Comparison of ENCODE assay signal across 8 mouse cellular contexts in genomic region chr2:18392331-18393021, GRCm38 (mm10). TPM values are rescaled to one million over a fixed set of nuclear protein-coding genes. Genes with fewer than 3 reads are reported as not detected.
DNase-seq lines count a peak whose midpoint lies in the region; ATAC-seq and TF ChIP-seq lines count a peak whose summit lies in the region.

TSS of gene Dnajc1 (minus strand) at chr2:18392830.

- TF ChIP-seq EP300 in ES-Bruce4 (IDR thresholded peaks at IDR 0.05; ENCODE audit: insufficient read depth, low read depth, low read length) = no peak
- TF ChIP-seq EP300 in liver, postnatal 0 days (IDR thresholded peaks at IDR 0.05; ENCODE audit: low read depth) = no peak

- H3K36me3 ChIP-seq in ES-Bruce4 (ENCODE audit: control insufficient read depth, insufficient read depth, low read length, poor library complexity, severe bottlenecking) = no peaks in the 10 kb centered on the region
- no peaks in the 10 kb centered on the region for H3K36me3 ChIP-seq in forebrain, embryonic 13.5 days (ENCODE audit: poor library complexity, severe bottlenecking)
- no peaks in the 10 kb centered on the region for H3K36me3 ChIP-seq in liver, postnatal 0 days (replicated peaks; ENCODE audit: insufficient read depth, low read length)
- H3K36me3 ChIP-seq in neural tube, embryonic 14.5 days (ENCODE audit: control insufficient read depth, insufficient read depth, low read length) = no peaks in the 10 kb centered on the region

- H3K9me3 ChIP-seq in ES-Bruce4 (replicated peaks; ENCODE audit: control insufficient read depth, insufficient read depth, low read length, poor library complexity, severe bottlenecking) = peaks cover 6% of the 10 kb centered on the region; the same call in 1 of the 2 replicates
- H3K9me3 ChIP-seq in forebrain, embryonic 13.5 days (replicated peaks) = no peaks in the 10 kb centered on the region
- H3K9me3 ChIP-seq in liver, postnatal 0 days (ENCODE audit: low read length) = no peaks in the 10 kb centered on the region
- no peaks in the 10 kb centered on the region for H3K9me3 ChIP-seq in neural tube, embryonic 14.5 days (ENCODE audit: control insufficient read depth, low read length)

- peak; percentile 92 to 94 for DNase-seq in heart, postnatal 10 days
- DNase-seq in large intestine, adult 2 months (ENCODE audit: low read depth, low spot score) = peak; percentile 86
- peak; percentile 96 for DNase-seq in liver, postnatal 0 days
- peak; percentile 87 for DNase-seq in testis, postnatal 10 days (ENCODE audit: low spot score)

- intact Hi-C loops in heart, postnatal 10 days (cut with DNase I) = loop anchor here (2.0 to 5.0 kb wide), 5 partner anchors 194 to 374 kb away; partner anchors contain the start of genes Bmi1 and Spag6

- H3K9ac ChIP-seq in ES-Bruce4 (ENCODE audit: low read depth, poor library complexity, severe bottlenecking) = peak within 1 kb of the TSS; percentile 83
- H3K9ac ChIP-seq in forebrain, embryonic 13.5 days = peak within 1 kb of the TSS; percentile 85
- peak within 1 kb of the TSS; percentile 85 for H3K9ac ChIP-seq in liver, postnatal 0 days (replicated peaks)
- H3K9ac ChIP-seq in neural tube, embryonic 14.5 days (replicated peaks; ENCODE audit: low read depth, low read length) = peak within 1 kb of the TSS; percentile 82

- H3K4me3 ChIP-seq in ES-Bruce4 (ENCODE audit: low read depth, low read length) = peak within 1 kb of the TSS; percentile 91
- peak within 1 kb of the TSS; percentile 81 for H3K4me3 ChIP-seq in forebrain, embryonic 13.5 days
- peak within 1 kb of the TSS; percentile 89 for H3K4me3 ChIP-seq in liver, postnatal 0 days (ENCODE audit: low read depth, low read length)
- peak within 1 kb of the TSS; percentile 88 for H3K4me3 ChIP-seq in neural tube, embryonic 14.5 days (ENCODE audit: low read depth, low read length)

- peak within 1 kb of the TSS; percentile 80 for H3K4me2 ChIP-seq in forebrain, embryonic 13.5 days
- H3K4me2 ChIP-seq in liver, postnatal 0 days (ENCODE audit: low read depth, low read length) = peak within 1 kb of the TSS; percentile 92
- H3K4me2 ChIP-seq in neural tube, embryonic 14.5 days (ENCODE audit: low read depth, low read length) = peak within 1 kb of the TSS; percentile 67

- no peaks in the 10 kb centered on the region for H3K27me3 ChIP-seq in ES-Bruce4 (ENCODE audit: control insufficient read depth, insufficient read depth, low read length, poor library complexity, severe bottlenecking)
- no peaks in the 10 kb centered on the region for H3K27me3 ChIP-seq in forebrain, embryonic 13.5 days
- H3K27me3 ChIP-seq in liver, postnatal 0 days (ENCODE audit: insufficient read depth, low read length) = no peaks in the 10 kb centered on the region
- H3K27me3 ChIP-seq in neural tube, embryonic 14.5 days (ENCODE audit: control insufficient read depth, insufficient read depth, low read length) = no peaks in the 10 kb centered on the region

- TF ChIP-seq POLR2A in ES-Bruce4 (IDR thresholded peaks at IDR 0.05; ENCODE audit: insufficient read depth, low read length) = peak; percentile 84

- peak; percentile 98 for ATAC-seq in cerebellum, adult (ENCODE audit: insufficient number of reproducible peaks, low FRiP score, low TSS enrichment)
- peak; percentile 100 for ATAC-seq in forebrain, embryonic 13.5 days
- ATAC-seq in liver, postnatal 0 days = peak; percentile 100
- peak; percentile 100 for ATAC-seq in neural tube, embryonic 14.5 days (ENCODE audit: low read depth)

- H3K4me1 ChIP-seq in ES-Bruce4 (ENCODE audit: control insufficient read depth, insufficient read depth, low read length) = no peaks in the 10 kb centered on the region
- H3K4me1 ChIP-seq in forebrain, embryonic 13.5 days = peaks cover 13% of the 10 kb centered on the region
- peaks cover 6% of the 10 kb centered on the region; the same call in 1 of the 2 replicates for H3K4me1 ChIP-seq in liver, postnatal 0 days (ENCODE audit: insufficient read depth)
- 0 out of 2 replicates have a peak, but pooled peaks cover 6% of the 10 kb centered on the region for H3K4me1 ChIP-seq in neural tube, embryonic 14.5 days (ENCODE audit: control insufficient read depth, insufficient read depth, low read length)

- TF ChIP-seq CTCF in ES-Bruce4 (IDR thresholded peaks at IDR 0.05; ENCODE audit: low read depth, low read length) = no peak
- TF ChIP-seq CTCF in liver, postnatal 0 days (IDR thresholded peaks at IDR 0.05; ENCODE audit: low read depth) = no peak

- under 1% methylated on average over 66 of the region's 69 CpGs for WGBS in forebrain, embryonic 13.5 days
- WGBS in large intestine, adult 2 months = 1% methylated on average over 69 of the region's 69 CpGs
- 3% methylated on average over 52 of the region's 69 CpGs for WGBS in liver, postnatal 0 days (ENCODE audit: insufficient replicate concordance)
- 2% methylated on average over 44 of the region's 69 CpGs for WGBS in neural tube, embryonic 14.5 days

- no peak within 1 kb of the TSS for H3K27ac ChIP-seq in ES-Bruce4 (ENCODE audit: insufficient read depth, low read length)
- H3K27ac ChIP-seq in forebrain, embryonic 13.5 days = peak within 1 kb of the TSS; percentile 96
- peak within 1 kb of the TSS; percentile 96 for H3K27ac ChIP-seq in liver, postnatal 0 days (ENCODE audit: low read depth)
- H3K27ac ChIP-seq in neural tube, embryonic 14.5 days (ENCODE audit: low read depth, low read length) = peak within 1 kb of the TSS; percentile 93

RNA-seq across cellular contexts. Expression of gene Dnajc1, which starts in this region (rescaled TPM):
- polyA plus RNA-seq in ES-Bruce4 (2011; ENCODE audit: insufficient read depth, insufficient read length, low read depth, missing spikeins) = 9.6 and 14.7 TPM in 2 replicates
- polyA plus RNA-seq in forebrain, embryonic 13.5 days (2015; fragmentation: Nextera tagmentation; extraction: Ambion mirVana) = 26.5 and 32.5 TPM in 2 replicates
- total RNA-seq in heart, postnatal 10 days (2021) = 10 to 100 TPM; 15.8 to 16.4 TPM
- polyA plus RNA-seq in large intestine, adult 2 months (2012; rRNA removed) = 5.7 and 5.8 TPM in 2 replicates
- polyA plus RNA-seq in liver, postnatal 0 days (2015; fragmentation: Nextera tagmentation; extraction: Ambion mirVana) = 15.5 and 15.7 TPM in 2 replicates
- 20.8 and 26.0 TPM in 2 replicates for polyA plus RNA-seq in neural tube, embryonic 14.5 days (2014; fragmentation: Nextera tagmentation; extraction: Ambion mirVana)
